Mouse (Mus musculus): ENCODE measurements at regions not wholly inside any gene's neighbourhood (a gene's known extent, or its start where the extent isn't known, plus 50 kb on each side); places are given as distances from the start of the nearest gene placed in this dataset.

DNA sequence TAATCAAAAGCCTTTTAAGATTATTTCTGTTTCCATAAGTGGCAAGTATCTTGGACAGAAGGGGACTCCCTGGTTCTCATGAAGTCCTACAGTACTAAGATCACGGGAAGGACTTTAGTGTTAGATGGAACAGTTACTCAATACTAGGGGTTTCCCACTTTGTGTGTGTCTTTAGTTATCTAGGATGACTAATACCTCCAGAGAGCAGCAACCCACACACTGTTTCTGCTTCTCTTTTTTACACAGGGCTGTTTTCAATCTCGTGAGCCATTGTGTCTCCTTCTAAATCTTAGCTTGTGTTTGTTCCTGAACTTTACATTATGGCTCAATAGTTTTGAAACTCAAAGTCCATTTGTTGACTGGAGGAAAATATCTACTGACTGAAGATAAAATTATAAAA lies 496.5 kb upstream of the Impg1 start:
- Histone ChIP-seq H3K9me3 (no peaks in the 10 kb centered on the region), H3K36me3 (no peaks in the 10 kb centered on the region), H3K27me3 (no peaks in the 10 kb centered on the region), H3K9ac (no peak overlapping the region), H3K27ac (no peak overlapping the region), H3K4me1 (replicated peaks) (no peaks in the 10 kb centered on the region), H3K4me2 (no peak overlapping the region), H3K4me3 (no peak overlapping the region)
- ATAC-seq (ENCODE audit: low FRiP score), result no peak
- 91% methylated on average over 2 of the region's 2 CpGs for WGBS

DNA sequence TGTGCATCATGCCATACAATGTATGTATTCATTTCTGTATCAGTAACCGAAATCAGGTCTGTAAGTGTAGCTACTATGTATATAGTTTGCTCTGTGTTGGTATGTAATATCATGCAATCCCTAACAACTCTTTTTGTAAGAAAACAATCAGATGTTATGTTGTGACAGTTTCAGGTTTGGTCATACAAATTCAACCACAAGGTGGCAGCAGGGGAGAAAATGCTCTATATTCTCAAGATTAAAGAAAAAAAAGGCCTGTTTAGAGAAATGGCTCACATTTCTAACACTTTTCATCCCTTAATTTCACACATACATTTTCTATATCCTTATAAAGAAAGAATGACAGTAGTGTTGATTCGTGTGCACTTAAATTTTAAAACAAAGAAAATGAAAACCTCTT lies 477.7 kb upstream of the Impg1 start:
- H3K36me3 ChIP-seq, result no peaks in the 10 kb centered on the region
- no peak for ATAC-seq (ENCODE audit: low FRiP score)
- H3K27ac ChIP-seq, result no peak overlapping the region
- H3K9me3 ChIP-seq, result no peaks in the 10 kb centered on the region
- no peaks in the 10 kb centered on the region for H3K27me3 ChIP-seq
- H3K4me3 ChIP-seq, result no peak overlapping the region
- H3K4me2 ChIP-seq, result no peak overlapping the region
- H3K4me1 ChIP-seq (replicated peaks), result no peaks in the 10 kb centered on the region
- H3K9ac ChIP-seq, result no peak overlapping the region
- 72% methylated on average over 2 of the region's 2 CpGs for WGBS

DNA sequence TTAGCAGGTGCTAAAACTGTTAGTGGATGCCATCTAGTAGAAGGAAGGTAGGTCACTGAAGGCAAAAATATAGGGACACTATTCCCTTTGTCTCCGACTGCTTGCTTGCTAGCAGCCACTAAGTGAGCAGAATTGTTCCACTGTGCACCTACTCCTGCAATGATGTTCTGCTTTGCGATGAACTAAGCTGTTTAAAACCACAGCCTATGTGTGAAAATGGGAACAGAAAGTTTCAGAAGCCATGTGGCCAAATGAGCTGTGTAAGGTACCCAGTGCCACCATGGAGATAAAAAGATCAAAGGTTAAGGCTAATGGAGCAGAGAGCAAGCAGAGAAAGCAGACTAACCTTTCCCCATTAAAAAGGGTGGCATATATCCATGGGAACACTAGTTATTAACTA lies 476.1 kb upstream of the Impg1 start:
- Histone ChIP-seq H3K4me3 (no peak overlapping the region), H3K36me3 (no peaks in the 10 kb centered on the region), H3K4me1 (replicated peaks) (no peaks in the 10 kb centered on the region), H3K9ac (no peak overlapping the region), H3K27me3 (no peaks in the 10 kb centered on the region), H3K27ac (no peak overlapping the region), H3K4me2 (no peak overlapping the region), H3K9me3 (no peaks in the 10 kb centered on the region)
- 71% methylated on average over 2 of the region's 2 CpGs for WGBS
- no peak for ATAC-seq (ENCODE audit: low FRiP score)

DNA sequence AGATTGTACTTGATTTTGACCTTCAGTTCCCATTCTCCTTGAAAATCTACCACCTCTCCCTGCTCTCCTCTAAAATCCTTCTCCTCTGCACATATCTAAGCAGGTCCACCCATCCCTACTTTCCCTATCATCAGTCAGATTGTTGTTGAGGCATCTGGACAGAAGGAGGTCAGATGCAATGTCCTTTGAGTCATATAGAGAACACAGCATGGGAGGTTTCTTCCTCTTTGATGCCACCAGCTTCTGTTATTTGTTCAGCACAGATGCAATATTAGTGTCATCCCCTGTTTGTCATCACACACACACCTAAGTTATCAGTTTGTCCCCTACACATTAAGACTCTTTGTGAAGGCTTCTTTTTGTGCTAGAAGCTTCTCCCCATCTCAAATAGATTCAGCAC lies 473.0 kb upstream of the Impg1 start:
- no peak overlapping the region for H3K27ac ChIP-seq
- no peaks in the 10 kb centered on the region for H3K4me1 ChIP-seq (replicated peaks)
- H3K4me3 ChIP-seq, result no peak overlapping the region
- no peaks in the 10 kb centered on the region for H3K27me3 ChIP-seq
- H3K36me3 ChIP-seq, result no peaks in the 10 kb centered on the region
- H3K9ac ChIP-seq, result no peak overlapping the region
- ATAC-seq (ENCODE audit: low FRiP score), result no peak
- no peak overlapping the region for H3K4me2 ChIP-seq
- H3K9me3 ChIP-seq, result no peaks in the 10 kb centered on the region

DNA sequence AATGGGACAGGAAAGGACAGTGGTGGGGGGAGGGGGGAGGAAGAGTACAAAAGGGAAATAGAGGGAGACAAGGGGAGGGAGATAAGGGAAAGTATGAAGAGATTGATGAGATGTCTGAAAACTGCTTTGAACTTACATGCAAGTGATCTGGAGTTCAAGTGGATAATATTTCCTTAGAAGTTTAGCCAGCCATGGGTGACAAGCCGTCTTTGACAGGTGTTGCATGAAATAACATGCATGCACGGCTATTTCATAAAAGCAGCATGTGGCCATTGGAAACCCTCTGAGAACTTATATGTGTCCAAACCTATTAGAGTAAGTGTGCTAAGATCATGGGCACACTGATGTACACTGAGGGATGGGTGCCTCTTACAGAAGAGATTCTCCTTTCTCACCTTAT lies 465.3 kb upstream of the Impg1 start:
- Histone ChIP-seq H3K4me1 (replicated peaks) (0 out of 2 replicates have a peak, but pooled peaks cover 4% of the 10 kb centered on the region), H3K27me3 (no peaks in the 10 kb centered on the region), H3K9me3 (no peaks in the 10 kb centered on the region), H3K4me3 (no peak overlapping the region), H3K9ac (no peak overlapping the region), H3K27ac (no peak overlapping the region), H3K4me2 (no peak overlapping the region), H3K36me3 (no peaks in the 10 kb centered on the region)
- 75% methylated on average over 2 of the region's 2 CpGs for WGBS
- ATAC-seq (ENCODE audit: low FRiP score), result no peak

DNA sequence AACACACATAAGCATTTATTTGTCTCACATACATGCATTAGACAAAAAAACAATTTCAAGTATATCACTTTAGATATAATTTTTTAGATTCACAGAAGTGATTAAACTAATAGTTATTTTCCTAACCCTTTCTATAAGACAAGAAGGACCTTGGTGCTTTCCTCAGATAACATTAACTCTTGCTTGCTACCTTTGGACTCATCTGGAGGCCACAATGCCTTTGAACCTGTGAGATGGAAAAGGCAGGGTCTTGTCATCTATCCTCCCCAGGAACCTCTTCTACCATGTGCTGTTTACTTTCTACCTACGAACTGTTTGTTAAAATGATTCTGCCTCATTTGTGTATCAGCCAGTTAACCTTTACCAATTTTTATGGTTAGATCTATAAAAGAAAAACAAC lies 455.0 kb upstream of the Impg1 start:
- Histone ChIP-seq H3K27me3 (no peaks in the 10 kb centered on the region), H3K9ac (no peak overlapping the region), H3K27ac (no peak overlapping the region), H3K4me2 (no peak overlapping the region), H3K4me1 (replicated peaks) (no peaks in the 10 kb centered on the region), H3K36me3 (no peaks in the 10 kb centered on the region), H3K9me3 (no peaks in the 10 kb centered on the region), H3K4me3 (no peak overlapping the region)
- WGBS, result 89% methylated on average over 1 of the region's 1 CpGs
- ATAC-seq (ENCODE audit: low FRiP score), result no peak

DNA sequence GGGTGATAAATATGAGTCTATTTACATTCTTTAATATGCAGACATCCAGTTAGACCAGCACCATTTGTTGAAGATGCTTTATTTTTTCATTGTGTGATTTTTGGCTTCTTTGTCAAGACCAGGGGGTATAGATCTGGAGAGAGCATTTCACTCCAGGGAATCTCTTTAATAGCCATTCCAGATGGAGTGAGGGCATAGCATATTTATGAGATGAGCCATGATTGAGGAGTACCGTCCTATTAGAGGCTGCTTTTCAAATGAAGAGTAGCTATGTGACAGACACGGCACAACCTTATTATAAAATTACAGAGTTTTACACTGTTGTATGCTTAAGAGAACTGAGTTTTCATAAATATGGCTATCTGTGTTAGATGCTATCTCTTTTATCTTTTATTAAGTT lies 448.6 kb upstream of the Impg1 start:
- Histone ChIP-seq H3K9ac (no peak overlapping the region), H3K9me3 (no peaks in the 10 kb centered on the region), H3K4me3 (no peak overlapping the region), H3K4me2 (no peak overlapping the region), H3K4me1 (replicated peaks) (no peaks in the 10 kb centered on the region), H3K36me3 (no peaks in the 10 kb centered on the region), H3K27ac (no peak overlapping the region), H3K27me3 (no peaks in the 10 kb centered on the region)
- ATAC-seq (ENCODE audit: low FRiP score), result no peak
- 36% methylated on average over 2 of the region's 2 CpGs for WGBS

DNA sequence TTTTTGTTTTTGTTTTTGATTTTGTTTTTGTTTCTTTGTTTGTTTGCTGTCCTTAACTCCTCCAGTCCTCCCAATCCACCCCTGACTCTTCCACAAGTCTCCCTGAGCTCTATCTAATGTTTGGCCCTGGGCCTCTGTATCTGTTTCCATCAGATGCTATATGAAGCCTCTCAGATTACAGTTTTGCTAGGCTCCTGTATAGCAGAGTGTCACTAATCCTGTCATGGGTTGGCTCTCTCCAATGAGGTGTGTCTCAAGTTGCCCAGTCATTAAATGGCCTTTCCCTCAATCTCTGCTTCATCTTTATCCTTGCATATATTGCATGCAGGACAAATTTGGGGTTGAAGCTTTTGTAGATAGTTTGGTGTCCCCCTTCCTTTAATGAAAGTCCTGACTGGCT lies 446.9 kb upstream of the Impg1 start:
- no peak for ATAC-seq (ENCODE audit: low FRiP score)

DNA sequence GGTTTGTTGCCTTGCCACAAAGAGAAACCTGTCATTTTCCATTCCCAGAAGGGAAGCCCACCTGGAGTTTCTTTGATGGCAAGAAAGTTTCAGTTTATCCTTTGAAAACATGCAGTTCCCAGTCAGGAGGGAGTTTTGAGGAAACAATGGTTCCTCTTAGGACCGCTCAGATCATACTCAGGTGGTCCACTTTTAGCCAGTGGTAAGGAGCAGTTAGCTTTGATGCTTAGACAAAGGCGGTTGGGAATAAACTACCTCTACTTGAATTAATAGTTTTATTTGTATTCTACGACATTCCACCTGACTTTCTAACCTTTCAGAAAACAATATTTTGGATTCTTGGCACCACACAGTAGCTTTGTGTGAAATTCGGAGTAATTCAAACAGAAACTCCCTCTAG lies 401.5 kb upstream of the Impg1 start:
- ATAC-seq (ENCODE audit: low FRiP score), result no peak
- H3K27me3 ChIP-seq, result no peaks in the 10 kb centered on the region
- H3K27ac ChIP-seq, result no peak overlapping the region
- H3K4me2 ChIP-seq, result no peak overlapping the region
- no peaks in the 10 kb centered on the region for H3K4me1 ChIP-seq (replicated peaks)
- H3K4me3 ChIP-seq, result no peak overlapping the region
- no peaks in the 10 kb centered on the region for H3K9me3 ChIP-seq
- WGBS, result 77% methylated on average over 4 of the region's 4 CpGs
- H3K36me3 ChIP-seq, result no peaks in the 10 kb centered on the region
- H3K9ac ChIP-seq, result no peak overlapping the region

More for the DNA sequence above, 446.9 kb upstream of the Impg1 start:
- Histone ChIP-seq H3K9me3 (no peaks in the 10 kb centered on the region), H3K36me3 (no peaks in the 10 kb centered on the region), H3K4me3 (no peak overlapping the region), H3K9ac (no peak overlapping the region), H3K27ac (no peak overlapping the region), H3K4me1 (replicated peaks) (no peaks in the 10 kb centered on the region), H3K4me2 (no peak overlapping the region), H3K27me3 (no peaks in the 10 kb centered on the region)

DNA sequence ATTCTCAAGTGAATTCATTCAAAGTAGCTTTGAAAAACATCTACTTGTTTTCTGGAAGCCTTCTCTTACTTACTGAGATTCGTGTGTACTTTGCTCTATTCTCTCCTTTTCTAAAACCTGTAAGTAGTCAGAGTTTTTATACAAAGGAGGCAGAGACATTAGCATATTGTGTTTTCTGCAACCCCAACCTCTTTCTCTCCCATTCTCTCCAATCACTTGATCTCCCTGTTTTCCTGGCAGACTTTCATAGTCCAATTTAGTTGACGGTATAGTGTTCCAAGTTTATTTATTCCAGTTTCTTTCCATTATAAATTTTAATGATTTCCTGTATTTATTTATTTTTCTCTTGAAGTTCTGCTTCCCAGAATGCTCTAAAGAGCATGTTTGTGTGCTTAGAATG lies 393.7 kb upstream of the Impg1 start:
- H3K4me3 ChIP-seq, result no peak overlapping the region
- H3K4me2 ChIP-seq, result no peak overlapping the region
- no peaks in the 10 kb centered on the region for H3K9me3 ChIP-seq
- ATAC-seq (ENCODE audit: low FRiP score), result no peak
- no peaks in the 10 kb centered on the region for H3K4me1 ChIP-seq (replicated peaks)
- 63% methylated on average over 2 of the region's 2 CpGs for WGBS
- H3K36me3 ChIP-seq, result no peaks in the 10 kb centered on the region
- H3K27me3 ChIP-seq, result no peaks in the 10 kb centered on the region
- H3K9ac ChIP-seq, result no peak overlapping the region
- no peak overlapping the region for H3K27ac ChIP-seq

DNA sequence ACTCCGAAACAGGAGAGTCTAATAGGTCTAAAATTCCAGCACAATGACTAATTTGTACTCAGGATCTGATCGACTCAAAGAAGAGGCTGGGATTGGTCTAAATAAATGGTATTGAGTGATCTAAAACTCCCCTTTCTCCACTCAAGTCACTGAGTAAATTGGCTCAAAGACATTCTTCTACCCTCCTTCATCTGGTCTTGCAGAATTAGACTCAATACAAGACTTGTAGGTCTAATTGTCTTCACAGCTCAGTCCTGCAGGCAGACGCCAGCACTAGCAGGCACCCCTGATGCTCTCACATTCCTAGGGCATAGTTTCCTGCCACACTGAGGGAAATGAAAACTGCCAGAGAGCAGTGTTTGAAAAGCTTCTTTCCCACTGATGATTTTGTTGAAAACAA lies 382.9 kb upstream of the Impg1 start:
- H3K4me3 ChIP-seq, result no peak overlapping the region
- H3K4me1 ChIP-seq (replicated peaks), result no peaks in the 10 kb centered on the region
- H3K27me3 ChIP-seq, result no peaks in the 10 kb centered on the region
- no peak overlapping the region for H3K4me2 ChIP-seq
- H3K9me3 ChIP-seq, result no peaks in the 10 kb centered on the region
- WGBS, result 58% methylated on average over 3 of the region's 3 CpGs
- H3K9ac ChIP-seq, result no peak overlapping the region
- no peak for ATAC-seq (ENCODE audit: low FRiP score)
- no peaks in the 10 kb centered on the region for H3K36me3 ChIP-seq
- no peak overlapping the region for H3K27ac ChIP-seq

DNA sequence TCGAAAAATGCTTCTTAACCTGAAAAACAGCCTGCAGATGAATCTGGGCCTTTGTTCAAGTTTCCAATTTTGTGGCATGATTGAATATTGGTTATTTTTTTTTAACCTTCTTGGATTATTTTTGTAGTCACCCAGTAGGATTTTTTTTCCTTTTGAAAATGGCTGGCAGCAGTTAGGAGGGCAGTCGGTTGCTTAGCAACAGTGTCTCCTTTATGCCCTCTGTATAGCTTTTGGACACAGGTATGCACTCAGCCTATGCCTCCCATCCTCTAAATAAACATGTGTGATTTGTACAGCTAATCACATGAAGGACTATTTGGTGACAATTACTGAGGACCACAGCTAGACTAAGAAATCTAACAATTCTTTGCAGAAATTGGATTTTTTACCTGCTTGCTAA lies 367.5 kb upstream of the Impg1 start:
- no peak overlapping the region for H3K9ac ChIP-seq
- no peaks in the 10 kb centered on the region for H3K27me3 ChIP-seq
- H3K27ac ChIP-seq, result no peak overlapping the region
- H3K9me3 ChIP-seq, result no peaks in the 10 kb centered on the region
- no peak overlapping the region for H3K4me2 ChIP-seq
- no peaks in the 10 kb centered on the region for H3K36me3 ChIP-seq
- no peaks in the 10 kb centered on the region for H3K4me1 ChIP-seq (replicated peaks)
- 78% methylated on average over 2 of the region's 2 CpGs for WGBS
- H3K4me3 ChIP-seq, result no peak overlapping the region
- ATAC-seq (ENCODE audit: low FRiP score), result no peak

DNA sequence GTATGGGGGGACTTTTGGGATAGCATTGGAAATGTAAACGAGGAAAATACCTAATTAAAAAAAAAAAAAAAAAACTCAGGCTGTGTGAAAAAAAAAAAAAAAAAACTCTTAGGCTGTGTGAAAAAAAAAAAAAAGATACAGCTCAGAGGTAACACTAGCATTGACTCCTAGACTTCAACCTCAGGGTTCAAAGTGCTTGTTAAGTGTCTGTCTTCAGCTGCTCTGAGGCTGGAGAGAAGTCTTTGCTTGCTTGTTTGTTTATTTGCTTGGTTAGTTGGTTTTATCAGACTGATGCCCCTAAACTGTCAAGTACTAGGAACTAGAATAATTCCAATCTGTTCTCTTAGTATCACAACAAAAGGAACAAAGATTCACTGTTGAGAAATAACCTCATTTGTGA lies 360.1 kb upstream of the Impg1 start:
- ATAC-seq (ENCODE audit: low FRiP score), result no peak

DNA sequence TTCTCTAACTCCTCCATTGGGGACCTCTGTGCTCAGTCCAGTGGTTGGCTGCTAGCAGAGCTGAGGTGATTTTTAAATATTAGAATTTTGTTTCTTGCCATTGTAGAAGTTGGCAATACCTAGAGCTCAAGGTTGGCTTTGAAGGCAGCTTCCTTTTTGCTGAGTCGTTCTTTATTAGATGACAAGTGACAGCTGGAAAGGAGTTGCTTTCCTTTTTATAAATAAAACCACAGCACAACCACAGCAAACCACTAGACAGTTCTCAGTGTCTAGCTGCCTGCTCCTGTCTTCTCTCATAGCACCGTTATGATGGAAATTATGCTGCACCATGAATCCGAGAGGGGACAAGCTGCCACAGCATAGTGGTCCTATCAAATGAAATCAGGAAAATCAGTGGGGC lies 354.8 kb upstream of the Impg1 start:
- Histone ChIP-seq H3K36me3 (no peaks in the 10 kb centered on the region), H3K4me2 (no peak overlapping the region), H3K4me3 (no peak overlapping the region), H3K4me1 (replicated peaks) (no peaks in the 10 kb centered on the region), H3K27ac (no peak overlapping the region), H3K9me3 (no peaks in the 10 kb centered on the region), H3K9ac (no peak overlapping the region), H3K27me3 (no peaks in the 10 kb centered on the region)
- ATAC-seq (ENCODE audit: low FRiP score), result no peak
- WGBS, result 87% methylated on average over 3 of the region's 3 CpGs

More for the DNA sequence above, 360.1 kb upstream of the Impg1 start:
- Histone ChIP-seq H3K4me1 (replicated peaks) (no peaks in the 10 kb centered on the region), H3K9ac (no peak overlapping the region), H3K36me3 (no peaks in the 10 kb centered on the region), H3K4me2 (no peak overlapping the region), H3K27me3 (no peaks in the 10 kb centered on the region), H3K9me3 (no peaks in the 10 kb centered on the region), H3K27ac (no peak overlapping the region), H3K4me3 (no peak overlapping the region)
- WGBS, result 56% methylated on average over 1 of the region's 1 CpGs

Data from hindbrain, embryonic 13.5 days (tissue).